Mouse (Mus musculus) embryonic fibroblast, embryonic 13.5 days (primary cell): ENCODE measurements around the gene Zfp775. TPM values are rescaled to one million over a fixed set of nuclear protein-coding genes. Genes with fewer than 3 reads are reported as not detected.
A peak's percentile ranks its signal among the peaks of the same experiment; 100 is the strongest.

Source experiments
- H3K27ac ChIP-seq: 2 replicates; pipeline ENCODE4 v1.5.1; 2012; ENCODE audit warnings: low read length, control low read depth, inconsistent platforms; ENCODE audit not compliant: insufficient read depth
- H3K4me1 ChIP-seq: 2 replicates; pipeline ENCODE4 v1.6.1; 2011; ENCODE audit warnings: low read length; ENCODE audit not compliant: control insufficient read depth, insufficient read depth
- H3K4me3 ChIP-seq: 2 replicates; pipeline ENCODE4 v1.5.1; 2011; ENCODE audit warnings: mild to moderate bottlenecking, control low read depth, low read length; ENCODE audit not compliant: insufficient read depth
- CTCF ChIP-seq: IDR thresholded peaks from 2 replicates; pipeline ENCODE4 v1.5.1; 2011; ENCODE audit warnings: mild to moderate bottlenecking, control low read depth, low read length, moderate library complexity, borderline replicate concordance; ENCODE audit not compliant: insufficient read depth
- POLR2A ChIP-seq: IDR thresholded peaks from 2 replicates; pipeline ENCODE4 v1.6.1; 2011; ENCODE audit warnings: low read depth, mild to moderate bottlenecking, control low read depth, low read length, moderate library complexity
- polyA plus RNA-seq: library from polyadenylated mRNA; stranded (reverse); fragments of >200 nt; gene quantifications from 2 replicates; pipeline ENCODE4 v1.2.4, GENCODE M21; 2011; ENCODE audit warnings: low read depth; ENCODE audit not compliant: missing spikeins, insufficient read length

The Zfp775 gene
- polyA plus RNA-seq, 1 experiment = 2.7 TPM

DNA sequence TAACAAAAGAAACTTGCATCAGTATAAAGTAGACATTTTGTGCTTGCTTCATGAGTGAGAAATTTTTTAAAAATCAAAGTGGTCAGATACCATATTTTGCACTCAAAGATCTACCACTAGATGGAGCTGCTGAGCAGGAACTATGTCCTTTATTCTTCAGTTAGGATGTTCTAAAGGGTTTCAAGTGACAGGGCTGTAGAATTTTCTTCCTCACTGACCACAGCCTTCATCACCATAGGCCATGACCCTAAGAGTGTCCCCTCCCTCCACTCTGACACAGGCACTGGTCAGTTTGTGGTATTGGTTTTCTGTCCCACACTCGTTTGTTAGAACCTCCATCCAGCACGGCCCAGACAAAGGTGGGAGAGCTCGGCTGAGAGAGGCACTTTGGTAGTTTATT lies 19.8 kb upstream of the Zfp775 start:
- H3K4me1 ChIP-seq = peaks cover 3% of the 10 kb centered on the region; the same call in 1 of the 2 replicates
- no peak overlapping the region for H3K4me3 ChIP-seq
- TF ChIP-seq POLR2A (no peak), CTCF (no peak)
- no peak overlapping the region for H3K27ac ChIP-seq

GRCm38 (mm10) chr6:48589194-48589750 lies 12.6 kb upstream of the Zfp775 start, which contains the start of gene Gm45021:
Gene Gm45021, plus strand, starts transcription at chr6:48589610.
- no peak within 1 kb of the TSS for H3K4me3 ChIP-seq
- no peaks in the 10 kb centered on the region for H3K4me1 ChIP-seq
- TF ChIP-seq CTCF (no peak), POLR2A (no peak)
- no peak within 1 kb of the TSS for H3K27ac ChIP-seq

- no peak overlapping the region for H3K4me3 ChIP-seq
- H3K4me1 ChIP-seq = no peaks in the 10 kb centered on the region
- H3K27ac ChIP-seq = no peak overlapping the region
- TF ChIP-seq CTCF (no peak), POLR2A (no peak)
Measured at GRCm38 (mm10) chr6:48591221-48591845, 10.5 kb upstream of the Zfp775 start.

DNA sequence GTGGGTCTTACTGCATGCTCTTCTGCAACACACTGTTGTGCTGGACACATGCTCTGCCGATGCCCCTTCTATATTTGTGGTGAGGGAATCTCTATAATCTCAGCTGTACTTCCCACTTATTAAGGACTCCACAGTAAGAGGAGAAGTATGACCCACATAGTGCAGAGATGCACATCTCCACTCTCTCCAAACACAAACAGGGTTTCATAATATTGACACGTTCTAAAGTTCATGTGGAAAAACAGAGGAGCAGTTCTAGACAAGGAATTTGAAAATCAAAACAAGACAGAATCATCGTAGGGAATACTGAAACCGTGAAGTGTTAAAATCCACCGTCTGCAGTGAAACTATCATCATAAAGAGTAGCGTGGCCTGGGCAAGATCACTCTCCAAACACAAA lies 10.0 kb upstream of the Zfp775 start:
- Histone ChIP-seq H3K27ac (no peak overlapping the region), H3K4me3 (no peak overlapping the region), H3K4me1 (no peaks in the 10 kb centered on the region)
- TF ChIP-seq POLR2A = no peak
- TF ChIP-seq CTCF = no peak

- Histone ChIP-seq H3K4me3 (peak within 1 kb of the TSS; percentile 73), H3K27ac (peak within 1 kb of the TSS; percentile 53), H3K4me1 (no peaks in the 10 kb centered on the region)
- TF ChIP-seq CTCF = no peak
- peak; percentile 42 for TF ChIP-seq POLR2A
Measured at GRCm38 (mm10) chr6:48593158-48594042, 8.5 kb upstream of the Zfp775 start, which contains the start of the genes Repin1 and Gm44965. Gene Repin1, plus strand, starts transcription at chr6:48593883. Gene Gm44965, plus strand, starts transcription at chr6:48593941.

DNA sequence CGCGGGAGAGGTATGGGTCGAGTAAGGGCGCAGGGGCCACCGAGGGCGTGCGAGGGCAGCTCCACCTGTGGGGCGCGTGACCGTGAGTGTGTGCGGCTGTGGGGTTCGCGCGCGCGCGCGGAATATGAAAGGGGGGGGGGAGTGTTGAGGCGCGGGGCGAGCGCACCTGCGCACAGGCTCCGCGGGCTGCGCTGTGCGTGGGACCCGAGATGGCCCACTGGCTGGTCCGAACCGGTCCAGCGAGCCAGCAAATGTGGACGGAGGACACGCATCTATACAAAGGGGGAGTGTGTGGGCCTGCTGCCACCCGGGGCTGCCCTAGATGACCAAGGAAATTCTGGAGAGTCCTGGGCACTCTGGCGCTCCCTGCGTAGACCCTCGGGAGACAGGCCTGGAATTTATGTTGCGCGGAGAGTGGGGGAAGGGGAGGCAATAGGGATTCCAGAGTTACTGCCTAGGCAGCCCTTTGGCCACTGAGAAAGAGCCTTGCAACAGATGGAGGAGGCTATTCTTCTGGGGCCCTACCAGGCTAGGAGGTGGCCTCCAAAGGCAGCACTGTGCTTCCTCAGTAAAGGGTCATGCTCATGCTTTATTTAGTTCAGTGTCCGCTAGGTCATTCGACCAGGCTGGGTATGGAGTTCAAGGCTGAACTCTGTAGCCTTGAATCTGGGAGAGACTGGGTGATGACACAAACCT lies 7.7 kb upstream of the Zfp775 start:
- TF ChIP-seq CTCF = no peak
- TF ChIP-seq POLR2A = 0 out of 2 replicates have a peak, but pooled peaks have one; percentile 29
- H3K4me3 ChIP-seq = peak overlapping the region; percentile 73
- no peaks in the 10 kb centered on the region for H3K4me1 ChIP-seq
- peak overlapping the region; percentile 53 for H3K27ac ChIP-seq

DNA sequence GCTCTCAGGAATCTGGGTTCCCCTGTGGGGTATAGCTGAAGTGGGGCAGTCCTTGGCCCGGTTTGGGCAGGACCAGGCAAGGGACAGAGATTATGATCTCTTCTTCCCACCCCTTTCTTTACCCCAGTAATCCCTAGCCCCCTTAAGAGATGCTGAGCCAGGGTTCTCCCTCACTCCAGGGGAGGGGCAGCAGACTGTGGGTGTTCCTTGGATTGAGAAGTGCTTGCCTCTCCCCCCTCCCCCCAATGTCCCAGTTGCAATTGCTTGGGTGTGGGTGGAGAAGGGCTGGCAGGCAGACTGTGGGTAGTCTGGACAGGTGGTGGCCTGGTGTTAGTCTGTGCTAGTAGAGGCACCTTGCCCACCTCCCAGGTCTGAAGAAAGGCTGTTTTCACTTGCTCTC lies 6.6 kb upstream of the Zfp775 start:
- Histone ChIP-seq H3K4me1 (no peaks in the 10 kb centered on the region), H3K4me3 (peak overlapping the region; percentile 73), H3K27ac (no peak overlapping the region)
- no peak for TF ChIP-seq CTCF
- TF ChIP-seq POLR2A = no peak

DNA sequence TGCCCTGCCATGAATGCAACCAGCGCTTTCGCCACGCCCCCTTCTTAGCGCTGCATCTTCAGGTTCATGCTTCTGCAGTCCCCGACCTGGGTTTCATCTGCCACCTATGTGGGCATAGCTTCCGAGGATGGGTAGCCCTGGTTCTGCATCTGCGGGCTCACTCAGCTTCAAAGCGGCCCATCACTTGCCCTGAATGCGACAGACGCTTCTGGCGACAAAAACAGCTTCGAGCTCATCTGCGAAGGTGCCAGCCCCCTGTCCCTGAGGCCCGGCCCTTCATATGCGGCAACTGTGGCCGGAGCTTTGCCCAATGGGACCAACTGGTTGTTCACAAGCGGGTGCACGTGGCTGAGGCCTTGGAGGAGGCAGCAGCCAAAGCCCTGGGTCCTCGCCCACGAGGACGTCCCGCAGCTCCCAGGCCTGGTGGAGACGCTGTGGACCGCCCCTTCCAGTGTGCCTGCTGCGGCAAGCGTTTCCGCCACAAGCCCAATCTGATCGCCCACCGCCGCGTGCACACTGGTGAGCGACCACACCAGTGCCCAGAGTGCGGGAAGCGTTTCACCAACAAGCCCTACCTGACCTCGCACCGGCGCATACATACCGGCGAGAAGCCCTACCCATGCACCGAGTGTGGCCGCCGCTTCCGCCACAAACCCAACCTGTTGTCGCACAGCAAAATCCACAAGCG lies 5.2 kb upstream of the Zfp775 start:
- no peak overlapping the region for H3K4me3 ChIP-seq
- no peak overlapping the region for H3K27ac ChIP-seq
- TF ChIP-seq POLR2A (no peak), CTCF (no peak)

DNA sequence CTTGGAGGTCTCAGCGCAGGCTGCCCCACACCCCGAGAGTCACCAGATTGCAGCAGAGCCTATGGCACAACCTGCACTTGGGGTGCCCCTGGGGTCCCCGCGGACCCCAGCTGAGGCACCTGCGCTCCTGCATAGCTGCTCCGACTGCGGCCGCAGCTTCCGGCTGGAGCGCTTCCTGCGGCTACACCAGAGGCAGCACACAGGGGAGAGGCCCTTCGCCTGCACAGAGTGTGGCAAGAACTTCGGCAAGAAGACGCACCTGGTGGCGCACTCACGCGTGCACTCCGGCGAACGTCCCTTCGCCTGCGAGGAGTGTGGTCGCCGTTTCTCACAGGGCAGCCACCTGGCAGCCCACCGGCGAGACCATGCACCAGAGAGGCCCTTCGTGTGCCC lies 4.6 kb upstream of the Zfp775 start:
- Histone ChIP-seq H3K4me1 (peaks cover 4% of the 10 kb centered on the region; the same call in 1 of the 2 replicates), H3K27ac (no peak overlapping the region), H3K4me3 (no peak overlapping the region)
- TF ChIP-seq CTCF (no peak), POLR2A (no peak)

More for the DNA sequence above, 5.2 kb upstream of the Zfp775 start:
- H3K4me1 ChIP-seq = peaks cover 4% of the 10 kb centered on the region; the same call in 1 of the 2 replicates
